Mouse (Mus musculus): Measurements from ENCODE around the gene Wdpcp.

GRCm38 (mm10) chr11:21646136-21646535, 74.1 kb downstream of the Wdpcp start:
- no peak for TF ChIP-seq POLR2A (IDR thresholded peaks at IDR 0.05; ENCODE audit: borderline replicate concordance, low read depth, low read length)
- TF ChIP-seq CTCF (IDR thresholded peaks at IDR 0.05; ENCODE audit: low read depth, low read length) = no peak

Measured in bone marrow macrophage, adult 2 months (primary cell).